Mouse (Mus musculus) hindbrain, postnatal 0 days (tissue): ENCODE measurements around the gene Utp15. TPM values are rescaled to one million over a fixed set of nuclear protein-coding genes. Genes with fewer than 3 reads are reported as not detected.

ENCODE experiments used
- ATAC-seq: fragments of 200-750 bp; cut with Nextera tagmentation; 2 replicates; pipeline ENCODE4 v1.8.0; 2017; ENCODE audit warnings: mild to moderate bottlenecking, moderate TSS enrichment, moderate library complexity
- DNase-seq: peaks from one replicate; pipeline ENCODE4 v3.0.0-alpha.2; 2015; ENCODE audit warnings: low spot score
- H3K27ac ChIP-seq: fragments of 300-500 bp; sonication (generic); 2 replicates; pipeline ENCODE4 v1.5.1; 2014; ENCODE audit warnings: mild to moderate bottlenecking
- H3K27me3 ChIP-seq: fragments of 300-500 bp; sonication (generic); 2 replicates; pipeline ENCODE4 v1.6.1; 2014; ENCODE audit warnings: low read length, mixed read lengths; ENCODE audit not compliant: insufficient read depth
- H3K36me3 ChIP-seq: fragments of 300-500 bp; sonication (generic); 2 replicates; pipeline ENCODE4 v1.6.1; 2014; ENCODE audit warnings: low read length, mixed read lengths; ENCODE audit not compliant: insufficient read depth
- H3K4me1 ChIP-seq: fragments of 300-500 bp; sonication (generic); 2 replicates; pipeline ENCODE4 v1.6.1; 2014; ENCODE audit warnings: antibody characterized with exemption, low read length, mixed read lengths; ENCODE audit not compliant: insufficient read depth
- H3K4me2 ChIP-seq: fragments of 300-500 bp; sonication (generic); 2 replicates; pipeline ENCODE4 v1.6.1; 2014; ENCODE audit warnings: low read depth, mild to moderate bottlenecking, low read length, moderate library complexity, mixed read lengths
- H3K4me3 ChIP-seq: fragments of 300-500 bp; sonication (generic); 2 replicates; pipeline ENCODE4 v1.5.1; 2014; ENCODE audit warnings: low read length
- H3K9ac ChIP-seq: fragments of 300-500 bp; sonication (generic); replicated peaks from 2 replicates; pipeline ENCODE4 v1.6.1; 2014; ENCODE audit warnings: mild to moderate bottlenecking, low read length, moderate library complexity, mixed read lengths
- H3K9me3 ChIP-seq: fragments of 300-500 bp; sonication (generic); 2 replicates; pipeline ENCODE4 v1.6.1; 2016; ENCODE audit warnings: low read length, mixed read lengths
- CTCF ChIP-seq: IDR thresholded peaks from 2 replicates; pipeline ENCODE4 v1.5.1; 2016; ENCODE audit warnings: antibody characterized with exemption, control low read depth, low read depth
- WGBS: fragments of 180-500 bp; shearing (Covaris S2); extraction: QIAGEN DNeasy Blood & Tissue Kit; methylation state at CpG from one replicate; pipeline ENCODE4 v1.1.7; 2014; 5-methylcytosine and 5-hydroxymethylcytosine counted together
- polyA plus RNA-seq: library from polyadenylated mRNA; unstranded; fragments of >200 nt; fragmentation: Nextera tagmentation; extraction: Ambion mirVana; gene quantifications from 2 replicates; pipeline ENCODE4 v1.2.1, GENCODE M21; 2015
- total RNA-seq: library from RNA; depleted of rRNA; stranded (reverse); fragments of >200 nt; gene quantifications from 2 replicates; pipeline ENCODE4 v1.2.3, GENCODE M21; 2014

Gene Utp15
- total and polyA plus RNA-seq, 2 experiments from 2014 or later: 18.0 to 23.1 TPM

- DNase-seq: peak; percentile 89
- no peak overlapping the region for H3K9ac ChIP-seq
- H3K27ac ChIP-seq: no peak overlapping the region
- H3K4me3 ChIP-seq: no peak overlapping the region
- H3K9me3 ChIP-seq: no peaks in the 10 kb centered on the region
- H3K36me3 ChIP-seq: no peaks in the 10 kb centered on the region
- TF ChIP-seq CTCF: peak; percentile 90
- no peak overlapping the region for H3K4me2 ChIP-seq
- H3K27me3 ChIP-seq: no peaks in the 10 kb centered on the region
- 18% methylated on average over 12 of the region's 12 CpGs for WGBS
- no peak for ATAC-seq
- H3K4me1 ChIP-seq: no peaks in the 10 kb centered on the region
These were observed 22.7 kb downstream of the Utp15 start for GRCm38 (mm10) chr13:98239978-98240641.

GRCm38 (mm10) chr13:98235451-98235850 lies 27.4 kb downstream of the Utp15 start:
- no peak for DNase-seq
- TF ChIP-seq CTCF: no peak

GRCm38 (mm10) chr13:98230511-98230910 lies 32.3 kb downstream of the Utp15 start:
- Histone ChIP-seq H3K4me2 (no peak overlapping the region), H3K9ac (no peak overlapping the region), H3K27me3 (no peaks in the 10 kb centered on the region), H3K9me3 (no peaks in the 10 kb centered on the region), H3K4me1 (no peaks in the 10 kb centered on the region), H3K27ac (no peak overlapping the region), H3K36me3 (no peaks in the 10 kb centered on the region), H3K4me3 (no peak overlapping the region)
- no peak for DNase-seq
- WGBS: 83% methylated on average over 1 of the region's 1 CpGs
- TF ChIP-seq CTCF: no peak
- ATAC-seq: no peak

More at GRCm38 (mm10) chr13:98235451-98235850, 27.4 kb downstream of the Utp15 start:
- H3K27ac ChIP-seq: no peak overlapping the region
- H3K4me3 ChIP-seq: no peak overlapping the region
- no peaks in the 10 kb centered on the region for H3K4me1 ChIP-seq
- WGBS: 74% methylated on average over 6 of the region's 6 CpGs
- H3K36me3 ChIP-seq: no peaks in the 10 kb centered on the region
- H3K4me2 ChIP-seq: no peak overlapping the region
- no peaks in the 10 kb centered on the region for H3K27me3 ChIP-seq
- no peak overlapping the region for H3K9ac ChIP-seq
- no peak for ATAC-seq
- no peaks in the 10 kb centered on the region for H3K9me3 ChIP-seq

GRCm38 (mm10) chr13:98226225-98226624 lies 36.6 kb downstream of the Utp15 start:
- Histone ChIP-seq H3K36me3 (no peaks in the 10 kb centered on the region), H3K4me1 (no peaks in the 10 kb centered on the region), H3K4me3 (no peak overlapping the region), H3K27me3 (no peaks in the 10 kb centered on the region), H3K9me3 (no peaks in the 10 kb centered on the region), H3K27ac (no peak overlapping the region), H3K4me2 (no peak overlapping the region), H3K9ac (no peak overlapping the region)
- TF ChIP-seq CTCF: no peak
- no peak for ATAC-seq
- DNase-seq: no peak
- WGBS: 70% methylated on average over 2 of the region's 2 CpGs

- Histone ChIP-seq H3K27me3 (no peaks in the 10 kb centered on the region), H3K4me2 (no peak overlapping the region), H3K27ac (no peak overlapping the region), H3K9ac (no peak overlapping the region), H3K9me3 (no peaks in the 10 kb centered on the region), H3K36me3 (no peaks in the 10 kb centered on the region), H3K4me1 (no peaks in the 10 kb centered on the region), H3K4me3 (no peak overlapping the region)
- TF ChIP-seq CTCF: peak; percentile 92
- DNase-seq (peak; percentile 66), ATAC-seq (peak; percentile 59)
- WGBS: 37% methylated on average over 12 of the region's 12 CpGs
These were observed 40.0 kb downstream of the Utp15 start for GRCm38 (mm10) chr13:98222848-98223247.

GRCm38 (mm10) chr13:98210137-98210536 lies 52.7 kb downstream of the Utp15 start:
- no peaks in the 10 kb centered on the region for H3K9me3 ChIP-seq
- no peak overlapping the region for H3K27ac ChIP-seq
- no peaks in the 10 kb centered on the region for H3K27me3 ChIP-seq
- H3K4me3 ChIP-seq: no peak overlapping the region
- ATAC-seq (no peak), DNase-seq (no peak)
- 82% methylated on average over 7 of the region's 7 CpGs for WGBS
- no peak overlapping the region for H3K9ac ChIP-seq
- H3K4me1 ChIP-seq: no peaks in the 10 kb centered on the region
- no peak for TF ChIP-seq CTCF
- H3K36me3 ChIP-seq: no peaks in the 10 kb centered on the region
- H3K4me2 ChIP-seq: no peak overlapping the region

- Histone ChIP-seq H3K27ac (no peak overlapping the region), H3K4me1 (no peaks in the 10 kb centered on the region), H3K9ac (no peak overlapping the region), H3K27me3 (no peaks in the 10 kb centered on the region), H3K4me2 (no peak overlapping the region), H3K4me3 (no peak overlapping the region), H3K9me3 (no peaks in the 10 kb centered on the region), H3K36me3 (no peaks in the 10 kb centered on the region)
- DNase-seq (peak; percentile 72), ATAC-seq (no peak)
- 41% methylated on average over 9 of the region's 9 CpGs for WGBS
- TF ChIP-seq CTCF: peak; percentile 77
These were observed 54.0 kb downstream of the Utp15 start for GRCm38 (mm10) chr13:98208842-98209241.
